Mouse (Mus musculus): ENCODE measurements at regions not wholly inside any gene's neighbourhood (a gene's known extent, or its start where the extent isn't known, plus 50 kb on each side); places are given as distances from the start of the nearest gene placed in this dataset.

DNA sequence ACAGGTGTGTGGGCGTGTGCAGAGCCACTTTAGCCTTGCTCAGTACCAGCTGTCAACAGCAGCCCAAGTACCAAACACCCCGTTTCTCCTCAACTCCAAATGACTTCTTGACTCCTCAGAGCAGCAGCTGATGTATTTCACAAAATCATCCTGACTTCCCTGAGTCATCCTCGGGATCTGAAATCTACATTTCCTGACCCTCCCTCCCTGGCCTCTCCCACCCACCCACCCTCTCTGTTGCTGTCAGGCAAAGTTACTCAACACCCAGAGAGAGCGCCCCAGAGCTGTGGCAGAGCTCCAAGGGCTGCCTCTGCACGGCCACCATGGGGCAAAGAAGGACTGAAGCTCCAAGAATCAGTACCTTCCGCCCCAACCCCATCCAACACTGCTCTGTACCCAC is 83.5 kb upstream of the Cyp1b1 start:
- DNase-seq: no peak

DNA sequence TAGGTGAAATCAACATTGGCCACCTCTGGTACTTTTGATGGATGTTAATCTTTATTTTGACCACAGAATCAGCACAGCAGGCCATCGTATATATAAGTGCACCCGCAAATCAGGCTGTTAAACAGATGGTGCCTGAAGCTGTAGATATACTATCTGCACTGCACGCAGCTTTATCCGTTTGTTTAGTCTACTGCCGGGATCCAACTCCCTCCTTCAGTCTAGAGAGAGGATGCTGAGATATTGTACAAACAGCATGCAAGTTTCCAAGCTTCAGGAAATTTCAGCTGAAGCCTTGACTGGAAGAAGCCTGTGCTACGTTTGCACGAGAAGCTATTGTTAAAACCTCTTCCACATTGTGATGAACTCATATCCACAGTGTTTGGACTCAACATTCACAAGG is 75.3 kb upstream of the Cyp1b1 start:
- DNase-seq: no peak

DNA sequence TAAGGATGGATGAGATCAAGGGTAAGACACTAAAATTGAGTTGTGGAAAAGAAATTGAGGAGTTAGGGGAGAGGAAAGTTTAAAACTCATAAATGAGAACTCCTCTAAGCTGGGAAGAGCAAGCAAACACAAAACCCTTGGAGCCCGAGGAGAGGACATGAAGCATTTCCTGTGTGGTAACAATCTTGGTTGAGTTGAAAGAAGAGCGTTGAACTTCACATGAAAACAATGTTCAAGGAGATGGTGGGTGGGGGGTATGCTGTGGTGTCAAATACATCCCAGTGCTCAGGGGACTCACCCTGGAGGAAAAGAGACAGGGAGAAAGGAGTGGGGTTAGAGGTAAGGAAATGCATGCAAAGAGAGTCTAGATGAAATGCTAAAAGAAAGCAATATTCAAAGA is 72.3 kb upstream of the Cyp1b1 start:
- DNase-seq: peak; percentile 46

DNA sequence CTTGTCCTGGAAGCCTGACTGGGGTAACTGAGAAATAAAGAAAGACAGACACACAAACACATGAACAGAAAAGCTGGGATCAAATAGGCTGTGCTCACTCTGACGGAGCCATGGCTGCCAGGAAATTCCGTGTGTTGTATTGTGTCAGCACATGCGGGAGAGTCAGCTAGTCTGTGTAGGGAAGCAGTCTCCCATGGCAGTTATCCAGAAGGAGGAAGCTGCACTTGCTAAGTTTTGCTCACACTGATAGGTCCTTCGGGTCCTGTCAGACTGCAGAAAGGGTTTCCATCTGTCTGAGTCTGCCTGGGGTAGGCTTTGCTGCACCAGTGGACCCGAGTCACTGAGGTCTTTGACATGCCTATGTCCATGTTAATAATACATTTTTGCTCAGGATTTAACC is 71.8 kb upstream of the Cyp1b1 start:
- no peak for DNase-seq

DNA sequence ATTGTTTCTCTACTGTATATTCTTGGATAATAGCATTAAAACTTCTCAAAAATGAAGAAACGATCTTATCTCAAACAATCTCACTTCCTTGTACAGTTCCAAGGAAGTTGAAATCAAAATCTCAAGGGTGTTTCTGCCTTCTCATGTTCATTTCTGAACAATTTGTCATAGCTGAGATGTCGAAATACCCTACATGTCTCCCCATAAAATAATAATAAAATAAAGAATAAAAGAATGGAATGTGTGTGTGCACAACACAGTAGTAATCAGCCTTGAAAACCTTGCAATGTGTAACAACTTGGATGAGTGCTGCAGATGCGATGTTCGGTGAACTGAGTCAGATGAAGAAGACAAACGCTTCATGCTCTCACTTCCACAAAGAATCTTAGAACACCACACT is 71.4 kb upstream of the Cyp1b1 start:
- DNase-seq: no peak

DNA sequence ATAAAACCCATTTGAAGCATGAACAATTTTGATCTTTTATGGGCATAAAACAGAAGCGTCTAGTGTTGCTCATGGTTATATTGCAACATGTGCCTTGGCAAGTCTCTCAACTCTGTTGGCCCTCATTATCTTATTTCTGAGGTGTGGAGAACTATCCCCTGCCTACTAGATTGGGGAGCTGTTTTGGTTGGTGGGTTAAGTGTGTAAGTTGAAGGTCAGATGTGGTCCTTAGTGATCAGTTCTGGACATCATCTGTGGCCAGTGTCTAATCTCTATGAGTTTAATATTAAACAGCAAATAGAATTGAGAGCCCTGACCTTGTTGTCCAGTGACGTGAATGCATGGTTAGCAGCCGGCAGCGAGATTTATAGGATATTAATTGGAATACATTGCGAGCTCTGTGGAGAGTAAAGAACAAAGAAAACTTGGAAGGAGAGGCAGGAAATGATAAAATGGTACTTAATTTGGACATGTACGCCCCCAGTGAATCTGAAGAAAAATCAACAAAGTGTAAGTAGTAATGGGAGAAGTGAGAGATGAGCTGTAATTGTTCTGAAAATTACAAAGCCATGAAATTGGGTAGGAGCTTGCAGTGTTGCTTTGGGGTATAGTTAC is 69.5 kb upstream of the Cyp1b1 start:
- no peak for DNase-seq

DNA sequence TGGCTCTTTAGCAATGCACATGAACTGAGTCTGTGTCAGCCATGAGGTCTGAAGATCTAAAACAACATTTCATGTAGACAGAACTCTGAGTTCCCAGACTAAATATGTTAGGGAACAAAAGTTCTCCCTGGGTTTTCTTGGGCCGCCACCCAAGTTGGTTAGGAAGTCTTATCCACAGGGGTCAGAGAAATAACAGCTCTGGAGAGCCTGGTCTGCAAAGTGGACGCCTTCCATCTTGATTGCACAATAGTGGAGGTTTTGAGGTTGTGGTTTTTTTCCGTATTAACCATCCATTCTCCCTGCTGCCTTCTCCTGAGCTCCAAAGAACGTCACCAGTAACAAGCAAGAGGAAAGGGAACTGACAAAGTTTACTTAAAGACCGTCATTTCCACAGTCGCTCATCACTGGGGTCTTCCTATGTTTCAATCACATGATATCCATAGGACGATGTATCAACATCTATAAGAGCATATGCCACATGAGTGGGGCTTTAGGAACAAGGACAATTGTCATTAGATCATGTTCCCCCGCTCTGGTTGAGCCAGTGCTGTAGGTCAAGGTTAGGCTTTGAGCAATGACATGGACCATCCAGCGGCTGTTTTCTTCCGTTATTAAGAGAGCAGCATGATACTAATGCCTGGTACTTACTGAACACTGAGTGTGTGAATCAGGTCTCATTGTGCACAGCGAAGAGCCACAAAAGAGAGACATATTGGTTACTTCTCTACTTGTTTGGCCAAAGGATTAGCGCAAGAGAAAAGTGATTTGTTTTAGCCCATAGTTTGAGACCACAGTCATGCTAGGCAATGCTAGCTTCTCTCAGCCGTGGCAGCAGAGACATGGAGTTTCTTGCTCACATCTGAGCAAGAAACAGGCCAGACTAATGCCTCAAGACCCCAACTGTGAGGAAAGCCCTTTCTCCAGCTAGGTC is 67.1 kb upstream of the Cyp1b1 start:
- no peak for DNase-seq

DNA sequence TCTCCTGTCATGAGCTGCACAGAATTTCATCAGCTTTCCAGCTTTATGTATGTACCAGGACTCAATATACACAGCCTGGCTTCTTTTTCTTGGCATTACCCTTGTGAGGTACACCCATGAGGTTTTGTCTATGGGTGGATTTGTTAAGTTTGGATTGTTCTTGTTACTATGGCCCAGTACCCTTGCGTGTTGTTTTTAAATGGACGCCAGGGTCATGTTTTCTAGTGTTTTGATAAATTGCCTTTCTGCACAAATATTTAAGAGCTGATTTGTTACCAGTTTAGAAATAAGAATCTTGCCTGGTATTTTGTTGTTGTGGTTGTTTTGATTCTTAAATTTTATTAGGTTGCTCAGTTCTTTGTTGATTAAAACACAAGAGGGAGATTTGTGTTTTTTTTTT is 66.4 kb upstream of the Cyp1b1 start:
- DNase-seq: no peak

DNA sequence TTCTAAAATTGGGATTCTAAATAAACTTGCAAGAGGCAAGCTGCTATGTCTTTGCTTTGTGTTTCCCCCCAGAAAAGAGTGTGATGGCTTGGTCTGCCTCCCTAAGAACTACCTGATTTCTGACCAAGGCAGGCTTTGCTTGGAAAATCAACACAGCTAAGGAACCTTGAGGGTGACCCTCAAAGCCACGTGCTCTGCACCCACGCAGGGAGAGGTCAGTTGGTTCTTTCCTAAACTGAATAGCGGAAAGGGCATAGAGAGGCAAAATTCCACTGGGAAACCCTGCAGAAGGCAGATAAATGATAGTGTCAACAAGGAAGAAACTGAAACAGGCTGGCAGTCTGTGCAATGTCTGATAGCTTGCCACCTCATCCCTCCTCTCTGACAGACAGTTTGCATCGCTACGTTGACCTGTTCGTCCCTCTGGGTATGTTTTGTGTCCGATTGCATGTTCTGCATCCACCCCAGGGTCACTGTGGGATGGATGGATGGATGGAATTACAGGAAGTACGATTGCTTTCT is 63.1 kb upstream of the Cyp1b1 start:
- DNase-seq: no peak

DNA sequence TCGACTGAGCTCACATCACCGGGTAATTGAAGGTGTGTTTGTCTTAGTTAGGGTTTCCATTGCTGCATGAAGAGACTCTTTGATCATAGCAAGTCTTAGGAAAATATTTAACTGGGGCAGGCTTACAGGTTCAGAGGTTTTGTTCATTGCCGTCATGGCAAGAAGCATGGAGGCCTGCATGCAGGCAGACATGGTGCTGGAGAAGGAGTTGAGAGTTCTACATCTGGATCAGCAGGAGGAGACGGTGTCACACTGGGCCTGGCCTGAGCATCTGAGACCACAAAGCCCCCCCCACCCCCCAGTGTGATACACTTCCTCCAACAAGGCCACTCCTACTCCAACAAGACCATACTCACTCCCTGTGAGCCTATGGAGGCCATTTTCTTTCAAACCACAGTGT is 61.3 kb upstream of the Cyp1b1 start:
- DNase-seq: no peak

DNA sequence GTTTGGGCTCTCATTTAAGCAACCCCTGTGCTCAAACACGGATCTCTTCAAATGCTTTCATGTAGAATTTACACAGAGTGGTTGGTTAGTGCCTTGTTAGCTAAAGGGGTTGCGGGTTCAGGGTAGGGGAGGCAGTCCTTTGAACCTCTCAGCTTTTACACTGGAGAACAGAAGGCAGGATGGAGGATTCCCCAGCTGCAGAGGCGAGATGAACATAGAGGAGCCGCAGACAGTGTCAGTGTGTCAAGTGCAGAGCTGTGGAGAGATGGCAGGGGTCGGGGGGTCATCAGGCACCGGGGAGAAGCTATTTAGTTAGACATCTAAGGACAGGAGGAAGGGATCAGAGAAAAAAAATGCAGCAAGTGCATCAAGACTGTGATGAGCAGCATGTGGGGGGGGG is 60.4 kb upstream of the Cyp1b1 start:
- peak; percentile 23 for DNase-seq

DNA sequence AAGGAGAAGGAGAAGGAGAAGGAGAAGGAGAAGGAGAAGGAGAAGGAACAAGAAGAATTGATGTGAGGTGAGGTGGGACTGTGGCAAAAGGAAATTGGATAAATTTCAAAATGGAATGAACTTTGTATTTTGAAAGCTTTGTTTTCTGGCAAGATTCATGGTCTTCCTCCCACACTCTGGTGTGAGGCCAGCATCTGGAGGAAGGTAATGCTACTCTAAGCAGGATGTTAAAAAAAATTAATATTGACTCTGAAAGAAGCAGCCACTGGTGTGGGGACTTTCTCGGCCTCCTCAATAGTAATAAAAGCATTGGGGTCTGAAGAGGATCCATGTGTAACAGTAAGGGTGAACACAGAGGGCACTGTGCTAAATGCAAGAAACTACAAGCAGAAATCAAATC is 59.4 kb upstream of the Cyp1b1 start:
- no peak for DNase-seq

DNA sequence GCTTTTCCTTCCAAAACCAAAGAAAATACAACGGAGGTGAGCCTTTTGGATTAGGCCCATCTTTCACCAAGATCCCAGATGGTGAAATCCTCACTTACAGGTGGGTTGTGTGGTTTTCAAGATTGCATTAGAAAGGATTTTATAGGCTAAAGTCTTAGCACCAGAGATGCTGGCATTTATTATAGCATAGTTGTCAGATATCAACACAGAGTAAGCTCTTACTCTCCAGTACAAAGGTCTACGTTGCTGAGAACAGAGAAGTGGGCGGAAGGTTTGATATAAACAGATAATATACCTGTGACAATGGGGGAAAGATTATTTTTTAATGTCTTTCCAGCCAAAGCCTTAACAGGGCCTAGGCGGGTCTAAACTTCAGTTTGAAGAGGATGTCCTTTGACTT is 57.4 kb upstream of the Cyp1b1 start:
- no peak for DNase-seq

DNA sequence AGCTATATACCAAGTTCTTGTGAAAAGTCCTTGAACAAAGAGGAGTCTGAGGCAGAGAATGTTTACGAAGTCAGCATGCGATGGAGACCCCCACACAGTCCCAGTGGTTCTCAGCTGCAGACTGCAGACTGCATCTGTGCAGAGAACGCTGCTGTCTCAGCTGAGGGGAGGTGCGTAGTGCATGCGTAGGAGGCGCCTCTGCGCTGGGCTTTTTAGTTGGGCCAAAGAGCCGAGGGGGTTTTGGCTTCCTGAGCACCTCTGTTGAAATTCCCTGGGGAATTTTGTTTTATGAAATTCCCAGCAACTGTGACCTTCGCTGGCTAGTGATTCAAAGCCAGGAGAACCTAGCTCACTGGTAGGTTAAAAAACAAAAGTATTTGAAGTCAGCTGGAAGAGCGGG is 56.9 kb upstream of the Cyp1b1 start:
- DNase-seq: no peak

DNA sequence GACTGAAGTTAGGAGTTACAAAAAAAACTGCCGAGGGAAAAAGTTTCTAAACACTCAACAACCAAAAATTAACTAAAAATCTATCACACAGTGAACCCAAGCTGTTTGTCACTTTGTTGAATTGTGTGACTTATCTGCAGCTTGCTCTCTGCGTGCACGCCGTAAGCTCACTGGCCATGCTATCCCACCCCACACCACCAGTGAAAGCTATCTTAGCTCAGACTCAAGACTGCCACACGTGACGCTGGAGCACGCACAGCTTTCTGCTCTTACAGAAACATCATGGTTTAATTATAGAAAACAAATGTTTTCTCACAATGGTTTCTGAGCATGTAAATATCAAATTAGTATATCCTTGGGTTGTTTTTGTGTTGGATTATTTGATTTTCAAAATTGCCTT is 56.0 kb upstream of the Cyp1b1 start:
- no peak for DNase-seq

DNA sequence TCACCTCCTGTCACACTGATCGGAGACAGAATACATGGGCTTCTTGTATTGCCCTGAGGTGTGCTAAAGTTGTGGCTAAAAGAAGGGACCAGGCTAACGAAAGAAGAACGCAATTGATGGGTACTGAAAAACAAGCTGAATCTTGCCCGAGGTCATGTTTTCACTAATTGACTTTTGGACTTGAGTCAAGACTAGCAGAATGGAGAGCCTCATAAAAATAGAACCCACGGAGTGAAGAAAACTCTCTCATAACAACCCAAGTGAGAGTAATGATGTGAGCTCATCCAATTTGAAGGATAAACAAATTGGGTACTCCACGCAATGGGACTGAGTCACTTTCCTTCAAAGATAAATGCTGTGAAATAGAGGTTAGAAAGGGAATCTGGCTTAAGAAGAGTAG is 55.0 kb upstream of the Cyp1b1 start:
- DNase-seq: no peak

DNA sequence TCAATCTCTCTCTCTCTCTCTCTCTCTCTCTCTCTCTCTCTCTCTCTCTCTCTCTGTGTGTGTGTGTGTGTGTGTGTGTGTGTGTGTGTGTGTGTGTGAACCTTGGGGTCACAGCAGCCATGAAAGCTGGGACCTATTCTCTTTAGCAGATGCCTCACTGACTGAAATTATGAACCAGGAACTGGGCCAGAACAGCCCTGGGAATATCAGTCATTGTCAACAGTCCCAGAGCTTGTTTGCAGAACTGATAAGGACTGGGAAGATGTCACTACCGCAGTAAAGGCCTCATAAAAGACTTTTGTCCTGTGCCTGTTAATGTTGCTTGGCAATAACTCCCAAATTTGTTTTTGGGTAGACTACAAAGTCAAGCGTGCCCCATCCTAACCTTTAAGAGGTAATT is 53.2 kb upstream of the Cyp1b1 start:
- DNase-seq: no peak

DNA sequence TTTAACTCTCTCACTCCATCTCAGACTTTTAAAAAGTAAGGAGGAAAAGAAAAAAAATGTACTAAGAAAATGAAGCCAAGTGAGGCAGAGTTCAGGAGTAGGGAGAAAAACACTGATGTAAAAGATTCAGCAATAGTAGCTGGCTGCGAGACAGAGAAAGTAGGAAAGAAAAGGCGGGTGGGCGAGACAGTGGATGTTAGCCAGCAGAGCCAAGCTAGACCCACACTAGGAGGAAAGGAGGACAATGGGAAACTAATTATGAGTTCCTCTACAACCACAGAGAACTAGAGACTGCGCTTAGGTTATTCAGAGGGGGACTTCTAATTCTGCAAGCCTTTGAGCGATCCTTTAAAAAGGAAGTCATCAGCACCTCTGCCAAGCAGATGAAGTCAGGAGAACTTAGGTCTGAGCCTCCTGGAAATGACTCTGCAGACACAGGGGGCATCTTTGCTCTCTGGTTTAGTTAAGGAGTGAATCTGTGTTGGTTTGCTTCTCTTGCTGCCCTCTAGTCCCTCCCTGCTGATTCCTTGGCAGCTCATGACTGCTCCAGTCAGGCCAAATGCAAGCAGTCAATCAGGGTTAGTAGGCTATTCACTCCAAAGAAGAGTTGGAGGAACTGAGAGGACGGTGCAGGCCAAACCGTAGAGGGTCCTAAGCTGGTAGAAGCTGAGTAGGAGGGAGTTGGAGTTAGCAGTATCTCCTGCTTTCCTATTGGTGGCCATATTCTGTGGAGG is 50.4 kb upstream of the Cyp1b1 start:
- no peak for DNase-seq

Data from thymus, postnatal 25 days (tissue).